Mouse (Mus musculus): ENCODE measurements around the gene Cript. TPM values are rescaled to one million over a fixed set of nuclear protein-coding genes. Genes with fewer than 3 reads are reported as not detected.

Cript gene
- polyA plus RNA-seq, 1 experiment from 2014 or later: 115 TPM

GRCm38 (mm10) chr17:87050469-87051175 lies 25.3 kb downstream of the Cript start:
- Histone ChIP-seq H3K4me3 (no peak overlapping the region), H3K27ac (ENCODE audit: poor library complexity, severe bottlenecking) (no peak overlapping the region), H3K4me2 (no peak overlapping the region), H3K9me3 (replicated peaks) (no peaks in the 10 kb centered on the region), H3K4me1 (replicated peaks) (peaks cover 10% of the 10 kb centered on the region), H3K36me3 (no peaks in the 10 kb centered on the region), H3K27me3 (replicated peaks) (0 out of 2 replicates have a peak, but pooled peaks cover 5% of the 10 kb centered on the region), H3K9ac (no peak overlapping the region)
- no peak for ATAC-seq (ENCODE audit: insufficient number of reproducible peaks, low FRiP score)
- 64% methylated on average over 9 of the region's 9 CpGs for WGBS

GRCm38 (mm10) chr17:87051652-87052051 lies 26.3 kb downstream of the Cript start:
- no peak overlapping the region for H3K4me3 ChIP-seq
- no peaks in the 10 kb centered on the region for H3K27me3 ChIP-seq (replicated peaks)
- no peak for ATAC-seq (ENCODE audit: insufficient number of reproducible peaks, low FRiP score)
- peaks cover 16% of the 10 kb centered on the region for H3K4me1 ChIP-seq (replicated peaks)
- no peaks in the 10 kb centered on the region for H3K9me3 ChIP-seq (replicated peaks)
- no peak overlapping the region for H3K27ac ChIP-seq (ENCODE audit: poor library complexity, severe bottlenecking)
- no peaks in the 10 kb centered on the region for H3K36me3 ChIP-seq
- H3K4me2 ChIP-seq: no peak overlapping the region
- 85% methylated on average over 1 of the region's 1 CpGs for WGBS
- no peak overlapping the region for H3K9ac ChIP-seq

- no peak for ATAC-seq (ENCODE audit: insufficient number of reproducible peaks, low FRiP score)
- 67% methylated on average over 1 of the region's 1 CpGs for WGBS
- Histone ChIP-seq H3K27ac (ENCODE audit: poor library complexity, severe bottlenecking) (no peak overlapping the region), H3K9me3 (replicated peaks) (no peaks in the 10 kb centered on the region), H3K4me1 (replicated peaks) (peaks cover 16% of the 10 kb centered on the region), H3K36me3 (no peaks in the 10 kb centered on the region), H3K9ac (no peak overlapping the region), H3K27me3 (replicated peaks) (no peaks in the 10 kb centered on the region), H3K4me3 (no peak overlapping the region), H3K4me2 (no peak overlapping the region)
Measured at GRCm38 (mm10) chr17:87052432-87052831, 27.1 kb downstream of the Cript start.

- Histone ChIP-seq H3K36me3 (no peaks in the 10 kb centered on the region), H3K9me3 (replicated peaks) (no peaks in the 10 kb centered on the region), H3K4me2 (no peak overlapping the region), H3K4me1 (replicated peaks) (peaks cover 16% of the 10 kb centered on the region), H3K4me3 (no peak overlapping the region), H3K9ac (no peak overlapping the region), H3K27ac (ENCODE audit: poor library complexity, severe bottlenecking) (no peak overlapping the region), H3K27me3 (replicated peaks) (no peaks in the 10 kb centered on the region)
- 75% methylated on average over 5 of the region's 5 CpGs for WGBS
- ATAC-seq (ENCODE audit: insufficient number of reproducible peaks, low FRiP score): no peak
Measured at GRCm38 (mm10) chr17:87053921-87054320, 28.6 kb downstream of the Cript start.

GRCm38 (mm10) chr17:87055051-87055459 lies 29.7 kb downstream of the Cript start:
- Histone ChIP-seq H3K9ac (no peak overlapping the region), H3K4me2 (peak overlapping the region; percentile 14; the same call in 1 of the 2 replicates), H3K27ac (ENCODE audit: poor library complexity, severe bottlenecking) (no peak overlapping the region), H3K36me3 (no peaks in the 10 kb centered on the region), H3K9me3 (replicated peaks) (no peaks in the 10 kb centered on the region), H3K27me3 (replicated peaks) (no peaks in the 10 kb centered on the region), H3K4me3 (no peak overlapping the region), H3K4me1 (replicated peaks) (peaks cover 16% of the 10 kb centered on the region)
- 29% methylated on average over 5 of the region's 5 CpGs for WGBS
- ATAC-seq (ENCODE audit: insufficient number of reproducible peaks, low FRiP score): no peak

GRCm38 (mm10) chr17:87055663-87056062 lies 30.3 kb downstream of the Cript start:
- H3K36me3 ChIP-seq: no peaks in the 10 kb centered on the region
- no peak overlapping the region for H3K27ac ChIP-seq (ENCODE audit: poor library complexity, severe bottlenecking)
- no peak overlapping the region for H3K4me3 ChIP-seq
- ATAC-seq (ENCODE audit: insufficient number of reproducible peaks, low FRiP score): no peak
- no peaks in the 10 kb centered on the region for H3K27me3 ChIP-seq (replicated peaks)
- no peak overlapping the region for H3K4me2 ChIP-seq
- no peaks in the 10 kb centered on the region for H3K9me3 ChIP-seq (replicated peaks)
- 63% methylated on average over 1 of the region's 1 CpGs for WGBS
- H3K4me1 ChIP-seq (replicated peaks): peaks cover 16% of the 10 kb centered on the region
- no peak overlapping the region for H3K9ac ChIP-seq

- Histone ChIP-seq H3K9me3 (replicated peaks) (no peaks in the 10 kb centered on the region), H3K4me3 (no peak overlapping the region), H3K27me3 (replicated peaks) (no peaks in the 10 kb centered on the region), H3K4me1 (replicated peaks) (peaks cover 16% of the 10 kb centered on the region), H3K27ac (ENCODE audit: poor library complexity, severe bottlenecking) (no peak overlapping the region), H3K4me2 (no peak overlapping the region), H3K9ac (no peak overlapping the region), H3K36me3 (no peaks in the 10 kb centered on the region)
- ATAC-seq (ENCODE audit: insufficient number of reproducible peaks, low FRiP score): no peak
- WGBS: 86% methylated on average over 7 of the region's 7 CpGs
Measured at GRCm38 (mm10) chr17:87056761-87057160, 31.4 kb downstream of the Cript start.

GRCm38 (mm10) chr17:87057486-87058266 lies 32.3 kb downstream of the Cript start:
- Histone ChIP-seq H3K4me1 (replicated peaks) (peaks cover 18% of the 10 kb centered on the region), H3K36me3 (no peaks in the 10 kb centered on the region), H3K4me2 (no peak overlapping the region), H3K27ac (ENCODE audit: poor library complexity, severe bottlenecking) (no peak overlapping the region), H3K9me3 (replicated peaks) (no peaks in the 10 kb centered on the region), H3K9ac (no peak overlapping the region), H3K4me3 (no peak overlapping the region), H3K27me3 (replicated peaks) (no peaks in the 10 kb centered on the region)
- 52% methylated on average over 8 of the region's 8 CpGs for WGBS
- no peak for ATAC-seq (ENCODE audit: insufficient number of reproducible peaks, low FRiP score)

GRCm38 (mm10) chr17:87062639-87063038 lies 37.3 kb downstream of the Cript start:
- H3K27me3 ChIP-seq (replicated peaks): no peaks in the 10 kb centered on the region

GRCm38 (mm10) chr17:87063461-87063860 lies 38.1 kb downstream of the Cript start:
- Histone ChIP-seq H3K9me3 (replicated peaks) (no peaks in the 10 kb centered on the region), H3K36me3 (no peaks in the 10 kb centered on the region), H3K27ac (ENCODE audit: poor library complexity, severe bottlenecking) (no peak overlapping the region), H3K4me3 (no peak overlapping the region), H3K9ac (no peak overlapping the region), H3K4me2 (no peak overlapping the region), H3K27me3 (replicated peaks) (no peaks in the 10 kb centered on the region), H3K4me1 (replicated peaks) (0 out of 2 replicates have a peak, but pooled peaks cover 3% of the 10 kb centered on the region)
- ATAC-seq (ENCODE audit: insufficient number of reproducible peaks, low FRiP score): no peak
- WGBS: 82% methylated on average over 7 of the region's 7 CpGs

More at GRCm38 (mm10) chr17:87062639-87063038, 37.3 kb downstream of the Cript start:
- no peaks in the 10 kb centered on the region for H3K9me3 ChIP-seq (replicated peaks)
- H3K27ac ChIP-seq (ENCODE audit: poor library complexity, severe bottlenecking): no peak overlapping the region
- no peak for ATAC-seq (ENCODE audit: insufficient number of reproducible peaks, low FRiP score)
- H3K4me1 ChIP-seq (replicated peaks): 0 out of 2 replicates have a peak, but pooled peaks cover 3% of the 10 kb centered on the region
- 70% methylated on average over 9 of the region's 9 CpGs for WGBS
- no peak overlapping the region for H3K9ac ChIP-seq
- no peaks in the 10 kb centered on the region for H3K36me3 ChIP-seq
- no peak overlapping the region for H3K4me3 ChIP-seq
- no peak overlapping the region for H3K4me2 ChIP-seq

- no peak overlapping the region for H3K9ac ChIP-seq
- 67% methylated on average over 6 of the region's 6 CpGs for WGBS
- no peak overlapping the region for H3K27ac ChIP-seq (ENCODE audit: poor library complexity, severe bottlenecking)
Measured at GRCm38 (mm10) chr17:87063969-87064368, 38.6 kb downstream of the Cript start.

More at GRCm38 (mm10) chr17:87063969-87064368, 38.6 kb downstream of the Cript start:
- no peaks in the 10 kb centered on the region for H3K36me3 ChIP-seq
- H3K4me2 ChIP-seq: no peak overlapping the region
- H3K27me3 ChIP-seq (replicated peaks): no peaks in the 10 kb centered on the region
- H3K4me3 ChIP-seq: no peak overlapping the region
- 0 out of 2 replicates have a peak, but pooled peaks cover 3% of the 10 kb centered on the region for H3K4me1 ChIP-seq (replicated peaks)
- no peaks in the 10 kb centered on the region for H3K9me3 ChIP-seq (replicated peaks)
- no peak for ATAC-seq (ENCODE audit: insufficient number of reproducible peaks, low FRiP score)

All from heart, embryonic 12.5 days (tissue).